ENCODE assay signal across 10 mouse cellular contexts in the genomic region with DNA sequence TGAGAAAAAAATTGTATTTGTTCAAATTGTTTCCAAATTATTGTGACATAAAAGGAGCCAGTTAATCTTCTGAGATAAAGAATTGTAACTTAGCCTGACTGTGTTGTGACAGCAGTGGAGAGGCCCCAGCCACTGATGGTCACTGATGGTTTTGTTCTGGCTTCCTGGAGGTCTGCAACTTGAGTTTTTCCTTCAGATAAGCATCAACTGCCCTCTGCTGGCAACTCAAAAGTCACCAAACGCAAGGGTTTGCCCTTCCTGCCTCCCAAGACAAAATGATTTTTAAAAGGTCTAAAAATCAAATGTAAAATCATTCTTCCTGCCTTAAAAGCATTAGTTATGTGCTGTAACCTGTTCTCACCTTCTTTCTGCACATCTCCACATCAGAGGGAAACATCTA.
DNase-seq lines count a peak whose midpoint lies in the region; ATAC-seq and TF ChIP-seq lines count a peak whose summit lies in the region.
"Had no signal": no experiment of that assay in that cellular context is flagged by ENCODE, and none has a peak within 500 bp of the region (broad histone marks: within the 10 kb centered on the region; RNA-seq: fewer than 3 reads in every experiment).

No protein-coding gene starts in this region.

- no peak for TF ChIP-seq EP300 in heart, postnatal 0 days (IDR thresholded peaks at IDR 0.05; ENCODE audit: low read depth)

- H3K4me3 ChIP-seq in heart, postnatal 0 days (ENCODE audit: low read depth, low read length), result no peak overlapping the region
- no peak overlapping the region for H3K4me3 ChIP-seq in ES-E14 (ENCODE audit: insufficient read depth in 1 of 2, low read depth in 1 of 2, low read length in 2 of 2, poor library complexity in 1 of 2, severe bottlenecking in 1 of 2)
- H3K4me3 ChIP-seq: heart, embryonic 15.5 days; liver, embryonic 15.5 days had no signal

- no peaks in the 10 kb centered on the region; the same call in 1 of the 2 replicates for H3K9me3 ChIP-seq in heart, postnatal 0 days (replicated peaks; ENCODE audit: control insufficient read depth, low read length)
- no peaks in the 10 kb centered on the region for H3K9me3 ChIP-seq in ES-E14 (ENCODE audit: control insufficient read depth, insufficient read depth, low read depth, low read length)
- H3K9me3 ChIP-seq: heart, embryonic 15.5 days; liver, embryonic 15.5 days had no signal

- H3K9ac ChIP-seq in heart, postnatal 0 days (replicated peaks; ENCODE audit: low read depth, low read length), result no peak overlapping the region
- no peak overlapping the region for H3K9ac ChIP-seq in ES-E14 (ENCODE audit: insufficient read depth, low read depth, low read length, poor library complexity, severe bottlenecking)
- H3K9ac ChIP-seq: heart, embryonic 15.5 days; liver, embryonic 15.5 days had no signal

- peak; percentile 30; the same call in 1 of the 2 replicates for TF ChIP-seq CTCF in heart, postnatal 0 days (IDR thresholded peaks at IDR 0.05; ENCODE audit: low read depth)

- in situ Hi-C loops in ES-E14 (cut with MboI; ENCODE audit: low sequenced_read_pairs in 2 of 2, unreplicated experiment in 2 of 2), result no loop called here

- H3K4me2 ChIP-seq in heart, postnatal 0 days (ENCODE audit: low read depth, low read length), result no peak overlapping the region
- H3K4me2 ChIP-seq: heart, embryonic 15.5 days; liver, embryonic 15.5 days had no signal

- WGBS in heart, postnatal 0 days, result 38% methylated on average over 1 of the region's 1 CpGs

- no peak overlapping the region for H3K27ac ChIP-seq in heart, postnatal 0 days (ENCODE audit: low read depth)
- H3K27ac ChIP-seq in ES-E14 (ENCODE audit: insufficient read depth, low read depth, low read length, poor library complexity, severe bottlenecking), result no peak overlapping the region
- H3K27ac ChIP-seq: heart, embryonic 15.5 days; liver, embryonic 15.5 days had no signal

- no peak for ATAC-seq in heart, postnatal 0 days (ENCODE audit: insufficient read depth, low read depth)
- no peak for ATAC-seq in monocyte, adult 5-6 weeks (replicated peaks; ENCODE audit: insufficient number of reproducible peaks, low FRiP score, low TSS enrichment, poor library complexity, severe bottlenecking)

- no peaks in the 10 kb centered on the region for H3K36me3 ChIP-seq in heart, postnatal 0 days (replicated peaks; ENCODE audit: control insufficient read depth, insufficient read depth, low read length)
- no peaks in the 10 kb centered on the region for H3K36me3 ChIP-seq in ES-E14 (ENCODE audit: control insufficient read depth, insufficient read depth, low read length, poor library complexity, severe bottlenecking)
- H3K36me3 ChIP-seq: heart, embryonic 15.5 days; liver, embryonic 15.5 days had no signal

- DNase-seq in heart, postnatal 0 days (ENCODE audit: low spot score), result no peak
- no peak for DNase-seq in heart, adult 11 months
- DNase-seq in 3134 (ENCODE audit: extremely low read depth, insufficient read length, low spot score), result peak; percentile 15
- no peak for DNase-seq in ES-E14 (ENCODE audit: low read depth, low spot score)
- peak; percentile 11 for DNase-seq in kidney, postnatal 14 days
- no peak for DNase-seq in thymus, postnatal 0 days (ENCODE audit: low spot score)
- no peak for DNase-seq in spleen, adult 18-20 months

- H3K27me3 ChIP-seq in heart, postnatal 0 days (ENCODE audit: control insufficient read depth, insufficient read depth, low read length), result no peaks in the 10 kb centered on the region
- H3K27me3 ChIP-seq: heart, embryonic 15.5 days; liver, embryonic 15.5 days had no signal

- no peaks in the 10 kb centered on the region for H3K4me1 ChIP-seq in heart, postnatal 0 days (ENCODE audit: control insufficient read depth, insufficient read depth)
- no peaks in the 10 kb centered on the region for H3K4me1 ChIP-seq in ES-E14 (ENCODE audit: control insufficient read depth in 2 of 2, insufficient read depth in 2 of 2, low read length in 2 of 2, poor library complexity in 1 of 2)
- H3K4me1 ChIP-seq: heart, embryonic 15.5 days; liver, embryonic 15.5 days had no signal

TF ChIP-seq in ES-E14, 5 proteins besides CTCF, POLR2A, EP300 and RAD21:
- TF ChIP-seq ZC3H11A (IDR thresholded peaks at IDR 0.05; ENCODE audit: borderline replicate concordance, low read depth, low read length), result 0 out of 2 replicates have a peak, but pooled peaks have one; percentile 7
- no peak for TF ChIP-seq ZNF384 (IDR thresholded peaks at IDR 0.05; ENCODE audit: low read depth, low read length)

Comparison
In these comparisons a context has a peak if more than half of its experiments do, and no peak if none do; other contexts are left out.
1. DNase-seq: peak in 3134 (single experiment) and kidney, postnatal 14 days (single experiment); none in heart, postnatal 0 days (single experiment), heart, adult 11 months (single experiment), ES-E14 (single experiment), thymus, postnatal 0 days (single experiment) and spleen, adult 18-20 months (0 of 2).